Mouse (Mus musculus): ENCODE results near the gene Ano10. TPM values are rescaled to one million over a fixed set of nuclear protein-coding genes. Genes with fewer than 3 reads are reported as not detected.
A peak's percentile ranks its signal among the peaks of the same experiment; 100 is the strongest.

The Ano10 gene
- total RNA-seq, 2 experiments from 2014 or later: 18.3 to 18.8 TPM

DNA sequence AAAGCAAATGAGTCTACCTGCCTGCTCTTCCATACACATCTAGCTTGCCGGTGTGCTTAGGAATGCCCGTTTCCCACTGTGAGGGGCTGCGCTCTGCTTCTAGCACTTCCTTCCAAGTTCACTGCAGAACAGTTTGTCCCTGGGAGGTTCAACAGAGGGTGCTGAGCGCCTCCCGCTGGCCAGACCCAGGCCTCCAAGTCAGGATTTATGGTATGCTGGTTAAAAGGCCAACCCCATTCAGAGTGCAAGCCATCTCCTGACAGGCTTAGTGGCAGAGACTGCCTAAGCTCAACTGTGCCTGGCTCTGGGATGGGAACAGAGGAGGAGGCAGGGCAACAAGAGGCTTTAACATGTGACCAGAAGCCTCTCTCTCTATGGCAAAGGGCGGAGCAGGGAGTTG is 95.0 kb downstream of the Ano10 start:
- TF ChIP-seq CTCF (conservative IDR thresholded peaks at IDR 0.05): peak; percentile 74
- peak in 1 of 2 experiments; percentile 53 for DNase-seq (ENCODE audit: low spot score in 2 of 2)
- no peak overlapping the region for H3K4me3 ChIP-seq
- no peak overlapping the region for H3K27ac ChIP-seq

GRCm38 (mm10) chr9:122198621-122199020 is 95.6 kb downstream of the Ano10 start:
- no peak for DNase-seq (ENCODE audit: low spot score in 2 of 2)
- H3K27ac ChIP-seq: no peak overlapping the region
- no peak overlapping the region for H3K4me3 ChIP-seq
- no peak for TF ChIP-seq CTCF (conservative IDR thresholded peaks at IDR 0.05)

- Histone ChIP-seq H3K27ac (no peak overlapping the region), H3K4me3 (no peak overlapping the region)
- no peak for DNase-seq (ENCODE audit: low spot score in 2 of 2)
- no peak for TF ChIP-seq CTCF (conservative IDR thresholded peaks at IDR 0.05)
Observed at GRCm38 (mm10) chr9:122197021-122197420, 97.2 kb downstream of the Ano10 start.

GRCm38 (mm10) chr9:122195042-122195682 is 99.1 kb downstream of the Ano10 start:
- Histone ChIP-seq H3K4me3 (no peak overlapping the region), H3K27ac (0 out of 2 replicates have a peak overlapping the region, but pooled peaks have one; percentile 7)
- no peak for DNase-seq (ENCODE audit: low spot score in 2 of 2)
- TF ChIP-seq CTCF (conservative IDR thresholded peaks at IDR 0.05): peak; percentile 57

DNA sequence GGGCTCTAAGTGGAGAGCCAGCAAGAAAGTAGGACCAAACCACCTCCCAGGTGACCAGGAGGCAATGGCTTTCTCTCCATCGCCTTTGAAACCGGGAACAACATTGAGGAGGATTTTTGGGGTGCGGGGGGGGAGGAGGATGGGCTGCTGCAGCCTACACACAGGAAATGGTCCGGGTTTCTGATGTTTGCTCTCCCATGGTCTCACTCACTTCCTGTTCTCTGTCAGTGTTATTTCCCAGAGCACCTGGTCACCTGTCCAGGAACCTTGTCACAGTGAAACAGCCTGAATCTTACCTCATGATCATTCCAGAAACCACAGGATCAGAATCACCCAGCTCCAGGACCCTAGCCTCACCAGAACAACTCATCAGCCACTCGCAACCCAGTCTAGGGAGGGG is 100.4 kb downstream of the Ano10 start:
- no peak overlapping the region for H3K27ac ChIP-seq
- no peak overlapping the region for H3K4me3 ChIP-seq
- DNase-seq (ENCODE audit: low spot score in 2 of 2): no peak
- no peak for TF ChIP-seq CTCF (conservative IDR thresholded peaks at IDR 0.05)

DNA sequence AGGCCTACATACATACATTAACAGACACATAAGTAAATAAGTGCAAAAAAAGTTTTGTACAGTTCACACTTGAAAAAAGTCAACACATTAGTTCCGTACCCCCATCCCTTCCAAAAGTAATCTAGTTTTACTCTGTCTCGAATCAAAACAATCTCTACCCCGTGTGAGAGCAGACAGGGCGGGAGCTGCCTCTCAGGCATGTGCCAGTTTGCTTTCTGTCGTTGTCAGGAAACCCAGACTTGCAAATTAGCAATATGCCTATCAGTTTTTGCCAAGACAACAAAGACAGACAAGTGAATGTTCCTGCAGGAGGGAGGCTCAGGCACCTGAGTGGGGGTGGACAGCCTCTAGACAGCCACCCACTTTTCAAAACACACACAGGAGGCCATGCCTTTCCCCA is 100.9 kb downstream of the Ano10 start:
- no peak overlapping the region for H3K4me3 ChIP-seq
- peak in 1 of 2 experiments; percentile 66 for DNase-seq (ENCODE audit: low spot score in 2 of 2)
- H3K27ac ChIP-seq: no peak overlapping the region
- no peak for TF ChIP-seq CTCF (conservative IDR thresholded peaks at IDR 0.05)

DNA sequence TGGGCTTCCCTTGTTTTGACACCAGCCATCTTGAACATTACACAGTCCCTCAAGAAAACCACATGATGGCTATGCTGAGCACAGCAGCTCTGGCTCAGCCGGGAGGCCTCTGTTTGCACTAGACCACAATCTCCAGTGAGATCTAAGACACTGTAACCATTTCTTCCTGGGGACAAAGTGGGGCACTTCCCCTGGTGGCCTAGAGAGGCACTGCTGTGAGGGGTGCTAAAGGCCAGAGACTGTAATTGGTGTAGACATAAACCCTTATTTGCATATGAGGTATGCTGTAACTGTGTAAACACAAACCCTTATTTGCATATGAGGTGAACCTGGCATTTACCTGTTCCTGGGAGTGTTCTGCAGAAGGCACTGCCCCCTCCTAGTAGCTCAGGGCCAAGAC is 105.5 kb downstream of the Ano10 start:
- Histone ChIP-seq H3K27ac (no peak overlapping the region), H3K4me3 (no peak overlapping the region)
- DNase-seq (ENCODE audit: low spot score in 2 of 2): no peak
- peak; percentile 66 for TF ChIP-seq CTCF (conservative IDR thresholded peaks at IDR 0.05)

GRCm38 (mm10) chr9:122187451-122187921 is 106.7 kb downstream of the Ano10 start:
- no peak for DNase-seq (ENCODE audit: low spot score in 2 of 2)
- Histone ChIP-seq H3K4me3 (no peak overlapping the region), H3K27ac (peak overlapping the region; percentile 48)
- no peak for TF ChIP-seq CTCF (conservative IDR thresholded peaks at IDR 0.05)

- DNase-seq (ENCODE audit: low spot score in 2 of 2): no peak
- TF ChIP-seq CTCF (conservative IDR thresholded peaks at IDR 0.05): no peak
- Histone ChIP-seq H3K27ac (peak overlapping the region; percentile 48), H3K4me3 (no peak overlapping the region)
Observed at GRCm38 (mm10) chr9:122186643-122187226, 107.5 kb downstream of the Ano10 start.

DNA sequence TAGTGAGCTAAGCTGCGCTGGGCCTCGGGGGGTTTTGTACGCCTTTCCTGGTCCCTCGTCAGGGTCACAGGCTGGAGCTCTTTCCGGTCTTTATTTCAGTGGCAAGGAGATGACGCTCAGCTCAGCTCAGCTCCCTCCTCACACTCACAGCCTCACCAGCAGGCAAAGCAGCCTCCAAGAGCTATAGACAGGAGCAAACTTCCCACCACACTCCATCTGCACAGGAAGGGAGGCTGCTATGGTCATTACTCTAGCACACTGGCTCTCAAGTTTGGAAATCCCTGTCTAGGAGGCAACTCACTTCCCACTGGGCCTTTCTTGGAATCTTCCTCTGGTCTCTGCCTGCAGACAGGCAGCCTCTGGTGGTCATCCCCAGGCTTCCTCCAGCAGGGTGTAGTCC is 108.3 kb downstream of the Ano10 start:
- no peak for DNase-seq (ENCODE audit: low spot score in 2 of 2)
- no peak for TF ChIP-seq CTCF (conservative IDR thresholded peaks at IDR 0.05)

GRCm38 (mm10) chr9:122185061-122185460 is 109.2 kb downstream of the Ano10 start:
- peak; percentile 91 for TF ChIP-seq CTCF (conservative IDR thresholded peaks at IDR 0.05)
- peak overlapping the region; percentile 36; the same call in 1 of the 2 replicates for H3K27ac ChIP-seq
- H3K4me3 ChIP-seq: no peak overlapping the region
- DNase-seq (ENCODE audit: low spot score in 2 of 2): peak; percentile 63 to 80

More for the DNA sequence above, 108.3 kb downstream of the Ano10 start:
- peak overlapping the region; percentile 36; the same call in 1 of the 2 replicates for H3K27ac ChIP-seq
- no peak overlapping the region for H3K4me3 ChIP-seq

DNA sequence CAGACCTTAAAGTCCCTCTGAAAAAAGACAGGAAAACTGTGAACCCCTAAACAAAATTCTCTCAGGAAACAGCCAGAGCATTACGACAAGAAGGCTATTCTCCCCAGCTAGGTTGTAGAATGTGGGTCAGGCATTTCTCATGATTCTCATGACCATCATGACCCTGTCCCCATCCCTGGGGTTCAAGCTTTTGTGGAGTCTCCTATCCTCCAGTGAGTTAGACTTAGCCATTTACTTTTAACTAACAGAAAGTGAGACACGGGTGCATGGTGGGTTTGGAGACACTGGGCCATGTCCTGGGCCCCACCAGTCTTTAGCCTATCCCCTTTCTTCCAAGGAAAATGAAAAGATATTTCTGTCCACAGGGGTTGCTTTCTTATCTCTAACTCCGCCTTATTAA is 109.9 kb downstream of the Ano10 start:
- no peak overlapping the region for H3K4me3 ChIP-seq
- DNase-seq (ENCODE audit: low spot score in 2 of 2): no peak
- no peak for TF ChIP-seq CTCF (conservative IDR thresholded peaks at IDR 0.05)
- H3K27ac ChIP-seq: no peak overlapping the region

- H3K4me3 ChIP-seq: no peak overlapping the region
- no peak for TF ChIP-seq CTCF (conservative IDR thresholded peaks at IDR 0.05)
- H3K27ac ChIP-seq: no peak overlapping the region
- DNase-seq (ENCODE audit: low spot score in 2 of 2): no peak
Observed at GRCm38 (mm10) chr9:122183074-122183473, 111.1 kb downstream of the Ano10 start.

GRCm38 (mm10) chr9:122180105-122180504 is 114.1 kb downstream of the Ano10 start:
- no peak for TF ChIP-seq CTCF (conservative IDR thresholded peaks at IDR 0.05)
- no peak overlapping the region for H3K27ac ChIP-seq
- DNase-seq (ENCODE audit: low spot score in 2 of 2): no peak
- no peak overlapping the region for H3K4me3 ChIP-seq
